In genomic region chr10:128492633-128493311, GRCm38 (mm10) we compare ENCODE assay signal across 7 mouse cellular contexts. TPM values are rescaled to one million over a fixed set of nuclear protein-coding genes. Genes with fewer than 3 reads are reported as not detected.
DNase-seq lines count a peak whose midpoint lies in the region; ATAC-seq and TF ChIP-seq lines count a peak whose summit lies in the region.

No protein-coding gene starts in this region.

- H3K4me1 ChIP-seq in ES-E14 (ENCODE audit: control insufficient read depth in 2 of 2, insufficient read depth in 2 of 2, low read length in 2 of 2, poor library complexity in 1 of 2) = peaks cover 2 to 37% of the 10 kb centered on the region in 2 experiments; a peak in 3 of 4 replicates
- peaks cover 48% of the 10 kb centered on the region for H3K4me1 ChIP-seq in embryonic facial prominence, embryonic 15.5 days
- H3K4me1 ChIP-seq in heart, embryonic 15.5 days (replicated peaks) = peaks cover 63% of the 10 kb centered on the region
- H3K4me1 ChIP-seq in lung, postnatal 0 days (ENCODE audit: insufficient read depth, low read depth, low read length) = no peaks in the 10 kb centered on the region; the same call in 1 of the 2 replicates

- peak overlapping the region; percentile 82 for H3K9ac ChIP-seq in ES-E14 (ENCODE audit: insufficient read depth, low read depth, low read length, poor library complexity, severe bottlenecking)
- H3K9ac ChIP-seq in embryonic facial prominence, embryonic 15.5 days = peak overlapping the region; percentile 91
- peak overlapping the region; percentile 95 for H3K9ac ChIP-seq in heart, embryonic 15.5 days
- peak overlapping the region; percentile 93 for H3K9ac ChIP-seq in lung, postnatal 0 days (replicated peaks; ENCODE audit: low read depth)

- no peaks in the 10 kb centered on the region for H3K9me3 ChIP-seq in ES-E14 (ENCODE audit: control insufficient read depth, insufficient read depth, low read depth, low read length)
- H3K9me3 ChIP-seq in embryonic facial prominence, embryonic 15.5 days (replicated peaks) = no peaks in the 10 kb centered on the region
- no peaks in the 10 kb centered on the region for H3K9me3 ChIP-seq in heart, embryonic 15.5 days (replicated peaks)
- no peaks in the 10 kb centered on the region for H3K9me3 ChIP-seq in lung, postnatal 0 days (ENCODE audit: low read length)

- peak overlapping the region; percentile 51 for H3K27ac ChIP-seq in ES-E14 (ENCODE audit: insufficient read depth, low read depth, low read length, poor library complexity, severe bottlenecking)
- H3K27ac ChIP-seq in embryonic facial prominence, embryonic 15.5 days (replicated peaks) = peak overlapping the region; percentile 100
- peak overlapping the region; percentile 98 for H3K27ac ChIP-seq in heart, embryonic 15.5 days
- peak overlapping the region; percentile 95 for H3K27ac ChIP-seq in lung, postnatal 0 days (ENCODE audit: low read length)

- no peak for DNase-seq in ES-E14 (ENCODE audit: low read depth, low spot score)
- peak; percentile 70 for DNase-seq in adrenal gland, adult 8-10 months
- DNase-seq in kidney, postnatal 10 days = peak; percentile 83
- peak; percentile 94 for DNase-seq in lung, postnatal 0 days (ENCODE audit: low spot score)
- DNase-seq in retina, postnatal 1 day = peak; percentile 68

- no peak for TF ChIP-seq EP300 in lung, postnatal 0 days (IDR thresholded peaks at IDR 0.05)

- in situ Hi-C loops in ES-E14 (cut with MboI; ENCODE audit: low sequenced_read_pairs in 2 of 2, unreplicated experiment in 2 of 2) = no loop called here

- H3K36me3 ChIP-seq in ES-E14 (ENCODE audit: control insufficient read depth, insufficient read depth, low read length, poor library complexity, severe bottlenecking) = peaks cover 35% of the 10 kb centered on the region
- peaks cover 39% of the 10 kb centered on the region for H3K36me3 ChIP-seq in embryonic facial prominence, embryonic 15.5 days
- peaks cover 28% of the 10 kb centered on the region for H3K36me3 ChIP-seq in heart, embryonic 15.5 days
- peaks cover 19% of the 10 kb centered on the region for H3K36me3 ChIP-seq in lung, postnatal 0 days (ENCODE audit: insufficient read depth, low read length)

- 18% methylated on average over 12 of the region's 12 CpGs for WGBS in embryonic facial prominence, embryonic 15.5 days
- WGBS in heart, embryonic 15.5 days = 10% methylated on average over 12 of the region's 12 CpGs
- 9% methylated on average over 12 of the region's 12 CpGs for WGBS in lung, postnatal 0 days

- ATAC-seq in embryonic facial prominence, embryonic 15.5 days (ENCODE audit: insufficient number of reproducible peaks, low FRiP score, low TSS enrichment, low read depth) = peak; percentile 66
- peak; percentile 61 for ATAC-seq in heart, embryonic 15.5 days (replicated peaks; ENCODE audit: insufficient number of reproducible peaks, insufficient read depth, low FRiP score, low read depth)
- ATAC-seq in lung, postnatal 0 days = peak; percentile 70

- peak overlapping the region; percentile 77 for H3K4me2 ChIP-seq in embryonic facial prominence, embryonic 15.5 days (replicated peaks)
- peak overlapping the region; percentile 77 for H3K4me2 ChIP-seq in heart, embryonic 15.5 days
- peak overlapping the region; percentile 78 for H3K4me2 ChIP-seq in lung, postnatal 0 days (replicated peaks; ENCODE audit: low read depth, low read length)

- no peaks in the 10 kb centered on the region for H3K27me3 ChIP-seq in embryonic facial prominence, embryonic 15.5 days
- no peaks in the 10 kb centered on the region for H3K27me3 ChIP-seq in heart, embryonic 15.5 days
- H3K27me3 ChIP-seq in lung, postnatal 0 days (replicated peaks; ENCODE audit: insufficient read depth, low read length) = no peaks in the 10 kb centered on the region

- H3K4me3 ChIP-seq in ES-E14 (ENCODE audit: insufficient read depth in 1 of 2, low read depth in 1 of 2, low read length in 2 of 2, poor library complexity in 1 of 2, severe bottlenecking in 1 of 2) = peak overlapping the region; percentile 83 to 95
- peak overlapping the region; percentile 87 for H3K4me3 ChIP-seq in embryonic facial prominence, embryonic 15.5 days (replicated peaks)
- peak overlapping the region; percentile 93 for H3K4me3 ChIP-seq in heart, embryonic 15.5 days
- H3K4me3 ChIP-seq in lung, postnatal 0 days (ENCODE audit: low read depth, low read length) = peak overlapping the region; percentile 78

- TF ChIP-seq CTCF in lung, postnatal 0 days (IDR thresholded peaks at IDR 0.05) = peak; percentile 27

TF ChIP-seq in ES-E14, 5 proteins besides CTCF, POLR2A, EP300 and RAD21:
- TF ChIP-seq CHD2 (IDR thresholded peaks at IDR 0.05; ENCODE audit: low read depth, low read length) (0 out of 2 replicates have a peak, but pooled peaks have one; percentile 29), ZC3H11A (IDR thresholded peaks at IDR 0.05; ENCODE audit: borderline replicate concordance, low read depth, low read length) (no peak), ZNF384 (IDR thresholded peaks at IDR 0.05; ENCODE audit: low read depth, low read length) (no peak)

RNA-seq across cellular contexts. Expression of gene Myl6, which starts 1.2 kb away (rescaled TPM):
- total RNA-seq in ES-E14 (2012; rRNA removed) = 894 and 1,090 TPM in 2 replicates
- 100 to 1,000 TPM; 760 to 841 (median 820) TPM for total RNA-seq in adrenal gland, adult 8-10 months (2022)
- 1,219 and 1,296 TPM in 2 replicates for polyA plus RNA-seq in embryonic facial prominence, embryonic 15.5 days (2015; fragmentation: Nextera tagmentation; extraction: Ambion mirVana)
- 1,051 and 1,154 TPM in 2 replicates for polyA plus RNA-seq in heart, embryonic 15.5 days (2015; fragmentation: Nextera tagmentation; extraction: Ambion mirVana)
- polyA plus RNA-seq in lung, postnatal 0 days (2015; fragmentation: Nextera tagmentation; extraction: Ambion mirVana) = 1,888 and 2,049 TPM in 2 replicates

RNA-seq across cellular contexts. Expression of gene Myl6b, which starts 5.7 kb away (rescaled TPM):
- total RNA-seq in ES-E14 (2012; rRNA removed) = 2.0 and 3.7 TPM in 2 replicates
- total RNA-seq in adrenal gland, adult 8-10 months (2022) = 10 to 100 TPM in 2 of 4 experiments, 1 to 10 TPM in 2; 4.8 to 11.6 (median 7.9) TPM
- polyA plus RNA-seq in embryonic facial prominence, embryonic 15.5 days (2015; fragmentation: Nextera tagmentation; extraction: Ambion mirVana) = 5.0 and 6.9 TPM in 2 replicates
- polyA plus RNA-seq in heart, embryonic 15.5 days (2015; fragmentation: Nextera tagmentation; extraction: Ambion mirVana) = 4.3 and 4.6 TPM in 2 replicates
- polyA plus RNA-seq in lung, postnatal 0 days (2015; fragmentation: Nextera tagmentation; extraction: Ambion mirVana) = 5.5 and 5.9 TPM in 2 replicates

RNA-seq across cellular contexts. Expression of gene Esyt1, which starts 32.9 kb away (rescaled TPM):
- 62.7 and 135 TPM in 2 replicates for total RNA-seq in ES-E14 (2012; rRNA removed)
- total RNA-seq in adrenal gland, adult 8-10 months (2022) = 10 to 100 TPM; 22.8 to 44.9 (median 33.2) TPM
- 43.3 and 44.0 TPM in 2 replicates for polyA plus RNA-seq in embryonic facial prominence, embryonic 15.5 days (2015; fragmentation: Nextera tagmentation; extraction: Ambion mirVana)
- polyA plus RNA-seq in heart, embryonic 15.5 days (2015; fragmentation: Nextera tagmentation; extraction: Ambion mirVana) = 19.4 and 29.0 TPM in 2 replicates
- 31.1 and 38.2 TPM in 2 replicates for polyA plus RNA-seq in lung, postnatal 0 days (2015; fragmentation: Nextera tagmentation; extraction: Ambion mirVana)

RNA-seq across cellular contexts. Expression of gene Smarcc2, which starts 33.7 kb away (rescaled TPM):
- 18.9 and 22.8 TPM in 2 replicates for total RNA-seq in ES-E14 (2012; rRNA removed)
- total RNA-seq in adrenal gland, adult 8-10 months (2022) = 100 to 1,000 TPM; 103 to 155 (median 127) TPM
- polyA plus RNA-seq in embryonic facial prominence, embryonic 15.5 days (2015; fragmentation: Nextera tagmentation; extraction: Ambion mirVana) = 85.2 and 93.6 TPM in 2 replicates
- 59.2 and 60.3 TPM in 2 replicates for polyA plus RNA-seq in heart, embryonic 15.5 days (2015; fragmentation: Nextera tagmentation; extraction: Ambion mirVana)
- polyA plus RNA-seq in lung, postnatal 0 days (2015; fragmentation: Nextera tagmentation; extraction: Ambion mirVana) = 28.9 and 33.0 TPM in 2 replicates

RNA-seq across cellular contexts. Expression of gene Zc3h10, which starts 54.8 kb away (rescaled TPM):
- total RNA-seq in ES-E14 (2012; rRNA removed) = 18.8 and 19.5 TPM in 2 replicates
- total RNA-seq in adrenal gland, adult 8-10 months (2022) = 10 to 100 TPM; 12.9 to 15.0 (median 13.6) TPM
- 15.8 and 16.0 TPM in 2 replicates for polyA plus RNA-seq in embryonic facial prominence, embryonic 15.5 days (2015; fragmentation: Nextera tagmentation; extraction: Ambion mirVana)
- 10.2 and 11.0 TPM in 2 replicates for polyA plus RNA-seq in heart, embryonic 15.5 days (2015; fragmentation: Nextera tagmentation; extraction: Ambion mirVana)
- polyA plus RNA-seq in lung, postnatal 0 days (2015; fragmentation: Nextera tagmentation; extraction: Ambion mirVana) = 13.6 and 15.3 TPM in 2 replicates
